In genomic region chr14:23633011-23633595, GRCm38 (mm10) we compare ENCODE assay signal across 9 mouse cellular contexts.
"Had no signal": no experiment of that assay in that cellular context is flagged by ENCODE, and none has a peak within 500 bp of the region (broad histone marks: within the 10 kb centered on the region; RNA-seq: fewer than 3 reads in every experiment).

No protein-coding gene starts in this region.

- DNase-seq: left cerebral cortex, postnatal 4 days; lung, adult 18-20 months; midbrain, embryonic 14.5 days; spleen, adult 18-20 months; thymus, adult 18-20 months; thymus, postnatal 25 days had no signal

- H3K9me3 ChIP-seq: limb, embryonic 13.5 days; neural tube, embryonic 12.5 days had no signal

- H3K4me2 ChIP-seq: limb, embryonic 13.5 days; neural tube, embryonic 12.5 days had no signal

- H3K27ac ChIP-seq: limb, embryonic 13.5 days; liver, embryonic 14.5 days; neural tube, embryonic 12.5 days had no signal

- H3K36me3 ChIP-seq: limb, embryonic 13.5 days; neural tube, embryonic 12.5 days had no signal

- H3K4me3 ChIP-seq: limb, embryonic 13.5 days; neural tube, embryonic 12.5 days had no signal

- H3K9ac ChIP-seq: limb, embryonic 13.5 days; liver, embryonic 14.5 days; neural tube, embryonic 12.5 days had no signal

- H3K27me3 ChIP-seq: limb, embryonic 13.5 days; neural tube, embryonic 12.5 days had no signal
